Mouse (Mus musculus): Measurements from ENCODE around the gene Map2.

- no peak for TF ChIP-seq CTCF (IDR thresholded peaks at IDR 0.05; ENCODE audit: insufficient read depth, low read depth, low read length)
- TF ChIP-seq POLR2A (IDR thresholded peaks at IDR 0.05; ENCODE audit: insufficient read depth, low read depth, low read length): no peak
Observed at GRCm38 (mm10) chr1:66231963-66232362, 56.9 kb downstream of the Map2 start.
